Mouse (Mus musculus) kidney, adult 18-20 months (tissue): ENCODE results near the gene Mrpl44.

Source experiments
- DNase-seq: peaks from one replicate; pipeline ENCODE4 v3.0.0; 2021

Gene Mrpl44

GRCm38 (mm10) chr1:79775927-79776458 is at the start of gene Mrpl44, which contains the start of gene Wdfy1:
Gene Mrpl44 (plus strand): TSS chr1:79776018.
Gene Wdfy1 (minus strand): TSS chr1:79776143.
- DNase-seq: peak; percentile 100

- no peak for DNase-seq
These were observed 41.0 kb upstream of the Mrpl44 start for GRCm38 (mm10) chr1:79734794-79735193.

GRCm38 (mm10) chr1:79736408-79736807 is 39.4 kb upstream of the Mrpl44 start:
- DNase-seq: no peak

- DNase-seq: no peak
These were observed 36.1 kb upstream of the Mrpl44 start for GRCm38 (mm10) chr1:79739726-79740125.

GRCm38 (mm10) chr1:79741002-79741401 is 34.8 kb upstream of the Mrpl44 start:
- DNase-seq: no peak

- no peak for DNase-seq
These were observed 32.9 kb upstream of the Mrpl44 start for GRCm38 (mm10) chr1:79742949-79743348.

DNA sequence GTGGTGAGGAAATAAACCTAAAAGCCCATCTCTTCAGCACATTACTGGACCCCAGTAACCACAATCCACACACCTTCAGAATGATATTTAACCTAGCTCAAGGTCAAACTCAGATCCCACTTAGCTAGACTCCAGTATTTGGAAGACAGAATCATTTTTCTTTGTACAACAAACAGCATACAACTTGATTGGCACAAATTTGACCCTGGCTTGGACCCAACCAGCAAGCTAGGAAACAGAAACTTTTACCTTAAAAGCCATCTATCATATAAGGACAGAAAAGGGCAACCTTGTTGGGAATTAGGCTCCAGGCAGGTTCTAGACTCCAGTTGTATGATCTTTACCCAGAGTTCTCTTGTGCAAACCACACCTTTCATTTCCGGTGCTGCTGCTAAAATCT is 32.4 kb upstream of the Mrpl44 start:
- DNase-seq: no peak

GRCm38 (mm10) chr1:79746056-79746455 is 29.8 kb upstream of the Mrpl44 start:
- DNase-seq: no peak

GRCm38 (mm10) chr1:79751186-79751585 is 24.6 kb upstream of the Mrpl44 start:
- no peak for DNase-seq

DNA sequence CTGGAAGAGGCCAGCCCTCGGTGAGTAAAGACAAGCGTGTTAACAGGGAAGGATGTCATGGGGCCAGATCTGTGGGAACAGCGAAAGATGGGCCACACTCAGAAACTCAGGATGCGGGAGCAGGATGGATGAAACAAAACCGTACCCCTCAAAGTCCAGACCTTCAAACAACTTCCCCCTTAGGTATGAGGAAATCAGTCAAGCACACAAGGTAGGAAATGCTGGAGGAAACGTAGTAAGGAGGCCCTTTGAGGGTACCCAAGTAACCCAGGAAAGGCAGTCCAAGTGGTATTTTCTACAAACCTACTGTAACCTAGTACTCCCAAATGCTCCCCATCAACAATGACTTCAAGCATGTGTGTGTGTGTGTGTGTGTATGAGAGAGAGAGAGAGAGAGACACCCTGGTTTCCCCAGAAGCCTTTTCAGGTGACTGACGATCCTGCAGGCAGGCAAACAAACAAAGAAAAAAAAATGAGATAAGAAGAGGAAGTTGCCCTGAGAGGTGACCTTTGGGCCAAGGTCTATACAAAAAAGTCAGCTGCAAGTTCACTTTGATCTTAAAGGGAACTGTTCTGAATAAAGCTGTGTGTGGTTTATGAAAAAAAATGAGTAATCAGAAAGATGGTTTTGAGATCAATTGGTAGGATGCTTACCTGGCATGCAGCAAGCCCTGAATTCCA is 23.7 kb upstream of the Mrpl44 start:
- DNase-seq: no peak

GRCm38 (mm10) chr1:79752714-79753340 is 23.0 kb upstream of the Mrpl44 start:
- no peak for DNase-seq

DNA sequence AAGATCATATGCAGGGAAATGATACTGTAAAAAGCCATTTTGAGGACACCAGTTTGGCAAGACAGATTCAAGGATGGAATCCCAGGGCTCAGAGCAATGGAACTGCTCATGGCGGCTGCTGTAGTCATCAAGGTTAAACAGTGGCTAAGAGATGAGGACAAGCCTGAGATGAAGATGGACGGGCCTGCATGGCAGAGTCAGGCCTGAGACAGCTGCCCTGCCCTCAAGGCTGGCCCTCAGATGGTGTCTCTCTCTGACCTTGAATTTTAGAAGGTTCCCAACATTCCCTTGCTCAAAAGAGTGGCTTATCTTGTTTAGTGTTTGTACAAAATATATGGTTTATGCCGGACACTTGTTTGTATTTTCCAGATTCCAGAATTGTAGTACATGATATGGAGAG is 22.4 kb upstream of the Mrpl44 start:
- DNase-seq: no peak

- DNase-seq: no peak
These were observed 20.9 kb upstream of the Mrpl44 start for GRCm38 (mm10) chr1:79754936-79755335.

DNA sequence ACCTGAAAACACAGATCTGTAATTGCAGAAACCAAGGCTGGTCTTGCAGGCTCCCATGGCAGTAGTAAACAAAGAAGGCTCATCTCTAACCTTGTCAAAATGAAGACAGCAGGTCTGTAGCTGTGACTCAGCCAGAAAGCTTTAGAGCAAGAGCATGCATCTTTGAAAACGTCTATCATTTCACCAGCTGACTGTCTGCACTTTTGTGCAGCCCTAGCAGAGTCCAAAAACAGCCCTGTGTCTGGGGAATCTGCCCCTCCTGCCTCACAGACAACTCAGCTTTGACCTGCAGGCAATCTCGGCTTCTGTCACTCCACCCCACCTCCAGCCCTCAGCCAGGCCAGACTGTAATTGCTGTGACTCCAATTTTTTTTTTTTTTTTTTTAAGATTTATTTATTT is 20.4 kb upstream of the Mrpl44 start:
- DNase-seq: no peak

DNA sequence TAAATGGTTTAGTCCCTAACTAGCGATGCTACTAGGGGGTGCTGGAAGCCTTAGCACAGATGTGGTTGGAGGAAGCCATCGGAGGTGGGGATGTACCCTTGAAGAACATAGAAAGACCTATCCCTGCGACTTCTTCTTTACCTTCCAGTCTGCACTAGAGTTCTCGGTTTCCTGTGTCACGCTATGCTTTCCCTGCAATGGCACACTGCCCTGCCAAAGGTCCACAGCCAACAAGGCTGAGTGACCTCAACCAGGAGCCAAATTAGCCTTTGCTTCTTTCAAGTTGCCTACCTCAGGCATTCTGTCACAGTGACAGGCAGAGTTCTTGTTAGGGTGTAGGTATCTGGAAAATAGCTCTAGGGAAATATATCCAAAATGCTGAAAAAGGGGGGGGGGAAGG is 19.4 kb upstream of the Mrpl44 start:
- no peak for DNase-seq

DNA sequence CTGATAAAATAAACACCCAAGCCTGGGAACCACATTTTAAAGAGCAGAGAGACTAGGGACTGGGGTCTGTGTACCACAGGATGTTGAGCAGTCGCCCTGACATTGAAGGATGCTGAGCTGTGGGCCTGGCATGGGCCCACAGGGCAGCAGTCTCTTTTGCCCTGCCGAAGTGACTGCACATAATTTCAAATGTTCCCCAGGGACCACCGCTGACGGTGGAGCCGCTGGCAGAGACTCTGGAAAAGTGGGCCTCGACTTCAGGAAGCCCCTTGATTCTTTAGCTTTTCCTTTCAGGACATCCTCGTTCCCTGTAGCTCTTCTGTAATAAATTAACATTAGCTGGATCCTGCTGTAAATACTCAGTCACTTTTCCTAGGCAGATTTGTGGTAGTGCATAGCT is 18.7 kb upstream of the Mrpl44 start:
- no peak for DNase-seq

DNA sequence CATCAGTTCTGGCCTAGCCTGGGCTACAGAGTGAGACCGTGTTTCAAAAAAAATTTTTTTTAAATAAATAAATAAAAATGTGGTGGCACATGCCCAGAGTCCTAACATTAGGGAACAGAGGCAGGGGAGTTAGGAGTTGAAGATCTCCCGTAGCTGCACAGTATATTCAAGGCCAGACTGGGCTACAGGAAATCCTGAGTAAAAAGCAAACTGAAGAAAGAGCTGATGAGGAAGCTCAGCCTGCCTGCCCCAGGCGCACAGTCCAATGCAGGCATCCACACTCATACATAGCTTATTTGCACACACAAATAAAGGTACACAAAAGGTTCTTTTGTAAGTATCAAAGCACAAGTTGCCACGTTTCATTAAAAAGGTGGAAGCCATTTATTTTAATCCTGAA is 18.2 kb upstream of the Mrpl44 start:
- DNase-seq: no peak

GRCm38 (mm10) chr1:79759006-79759405 is 16.8 kb upstream of the Mrpl44 start:
- no peak for DNase-seq

DNA sequence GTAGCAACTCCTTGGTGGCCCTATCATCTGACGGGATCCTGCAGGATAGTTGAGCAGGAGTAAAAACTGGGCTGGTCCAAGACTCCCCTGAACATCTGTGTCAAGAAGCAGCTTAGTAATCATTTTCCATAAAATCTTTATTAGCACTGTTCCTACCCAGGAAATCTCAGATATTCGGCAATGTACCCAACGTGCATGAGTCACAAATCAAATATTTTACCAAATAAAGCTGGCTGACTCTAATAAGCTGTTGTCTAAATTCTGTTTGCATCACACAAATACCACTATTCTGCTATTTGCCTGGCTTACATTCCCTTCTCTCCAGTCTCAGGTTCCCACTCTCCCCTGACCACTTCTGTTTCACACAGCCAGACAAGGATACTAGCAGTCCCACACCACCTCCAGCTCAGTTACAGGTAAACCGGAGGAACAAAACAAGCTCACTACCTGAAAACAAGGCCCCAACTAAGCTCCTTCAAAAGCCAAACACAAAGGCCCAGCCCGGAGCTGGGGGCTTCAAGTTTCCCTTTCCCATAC is 16.3 kb upstream of the Mrpl44 start:
- DNase-seq: no peak

DNA sequence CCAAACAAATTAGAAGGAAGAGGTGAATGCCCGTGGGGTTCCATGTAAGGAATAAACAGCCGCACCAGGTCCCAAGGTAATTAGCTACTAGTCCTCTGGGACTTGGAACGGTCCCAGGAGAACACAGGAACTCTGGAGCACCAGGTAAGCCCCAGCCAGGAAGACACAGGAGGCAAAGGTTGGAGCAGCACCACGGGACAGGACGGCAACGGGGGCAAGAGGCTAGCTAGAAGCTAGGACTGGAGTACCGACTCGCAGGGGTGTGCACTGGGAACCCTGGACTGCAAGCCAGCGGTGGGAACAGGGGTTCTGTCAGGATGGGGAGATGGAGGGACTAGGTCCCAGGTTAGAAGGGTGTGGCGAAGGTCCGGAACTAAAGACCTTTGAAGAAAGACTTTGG is 15.2 kb upstream of the Mrpl44 start:
- peak; percentile 76 for DNase-seq

GRCm38 (mm10) chr1:79761106-79761916 is 14.5 kb upstream of the Mrpl44 start:
- DNase-seq: peak; percentile 85

DNA sequence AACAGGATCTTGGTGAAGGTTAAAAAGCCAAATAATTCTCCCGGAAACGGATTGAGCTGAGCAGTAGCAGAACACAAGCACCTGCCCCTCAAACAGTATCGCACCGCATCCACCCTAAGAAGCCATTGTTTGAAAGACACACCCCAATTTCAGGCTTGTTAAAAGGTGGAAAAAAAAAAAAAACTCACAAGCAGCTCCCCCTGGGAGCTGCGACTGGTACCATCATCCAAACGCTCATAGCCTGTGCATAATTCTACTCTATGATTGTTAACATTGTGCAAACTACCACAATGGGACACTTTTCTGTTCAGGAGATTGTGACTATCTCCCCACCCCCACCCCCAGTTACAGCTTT is 13.9 kb upstream of the Mrpl44 start:
- no peak for DNase-seq
